ENCODE assay signal across 7 mouse cellular contexts in genomic region chr14:25548650-25549049, GRCm38 (mm10).
DNase-seq lines count a peak whose midpoint lies in the region; ATAC-seq lines count a peak whose summit lies in the region.

No protein-coding gene starts in this region.

- peaks cover 43% of the 10 kb centered on the region for H3K4me1 ChIP-seq in heart, embryonic 13.5 days

- peak overlapping the region; percentile 73 for H3K27ac ChIP-seq in heart, embryonic 13.5 days (replicated peaks)

- H3K4me3 ChIP-seq in heart, embryonic 13.5 days: no peak overlapping the region

- WGBS in heart, embryonic 13.5 days: 48% methylated on average over 6 of the region's 6 CpGs

- ATAC-seq in cerebellum, adult (ENCODE audit: insufficient number of reproducible peaks, low FRiP score, low TSS enrichment): peak; percentile 56
- ATAC-seq in heart, embryonic 13.5 days (ENCODE audit: extremely low read depth, insufficient number of reproducible peaks, low FRiP score, low TSS enrichment): no peak
- no peak for ATAC-seq in erythroblast, adult 5-6 weeks (replicated peaks; ENCODE audit: low FRiP score, poor library complexity, severe bottlenecking)

- no peak overlapping the region for H3K4me2 ChIP-seq in heart, embryonic 13.5 days

- peak; percentile 83 for DNase-seq in adrenal gland, postnatal 10 days
- DNase-seq in kidney, postnatal 4 days: peak; percentile 65 to 70
- no peak for DNase-seq in left cerebral cortex, adult 11 months (ENCODE audit: low spot score)
- DNase-seq in thymus, postnatal 14 days: no peak

- H3K9me3 ChIP-seq in heart, embryonic 13.5 days: no peaks in the 10 kb centered on the region

- H3K27me3 ChIP-seq in heart, embryonic 13.5 days (replicated peaks): no peaks in the 10 kb centered on the region

- peak overlapping the region; percentile 55; the same call in 1 of the 2 replicates for H3K9ac ChIP-seq in heart, embryonic 13.5 days

- H3K36me3 ChIP-seq in heart, embryonic 13.5 days: peaks cover 57% of the 10 kb centered on the region

Comparison
In these comparisons a context has a peak if more than half of its experiments do, and no peak if none do; other contexts are left out.
1. DNase-seq: peak in adrenal gland, postnatal 10 days (single experiment) and kidney, postnatal 4 days (2 of 2); none in left cerebral cortex, adult 11 months (single experiment) and thymus, postnatal 14 days (single experiment).